Mouse (Mus musculus) forebrain, embryonic 16.5 days (tissue): ENCODE results near the gene 9430097D07Rik. TPM values are rescaled to one million over a fixed set of nuclear protein-coding genes. Genes with fewer than 3 reads are reported as not detected.

ENCODE experiments used
- ATAC-seq: fragments of 200-750 bp; cut with Nextera tagmentation; 2 replicates; pipeline ENCODE4 v1.8.0; 2017; ENCODE audit warnings: mild to moderate bottlenecking, moderate library complexity
- H3K27ac ChIP-seq: fragments of 300-500 bp; sonication (generic); 2 replicates; pipeline ENCODE4 v1.5.1; 2014; ENCODE audit warnings: low read length, control low read depth
- H3K27me3 ChIP-seq: fragments of 300-500 bp; sonication (generic); replicated peaks from 2 replicates; pipeline ENCODE4 v1.6.1; 2014; ENCODE audit warnings: low read length; ENCODE audit not compliant: control insufficient read depth, insufficient read depth
- H3K36me3 ChIP-seq: fragments of 300-500 bp; sonication (generic); 2 replicates; pipeline ENCODE4 v1.6.1; 2014; ENCODE audit not compliant: control insufficient read depth, insufficient read depth
- H3K4me1 ChIP-seq: fragments of 300-500 bp; sonication (generic); replicated peaks from 2 replicates; pipeline ENCODE4 v1.6.1; 2014; ENCODE audit warnings: low read length; ENCODE audit not compliant: control insufficient read depth, insufficient read depth
- H3K4me2 ChIP-seq: fragments of 300-500 bp; sonication (generic); 2 replicates; pipeline ENCODE4 v1.6.1; 2014; ENCODE audit warnings: mild to moderate bottlenecking, low read length, control low read depth
- H3K4me3 ChIP-seq: fragments of 300-500 bp; sonication (generic); replicated peaks from 2 replicates; pipeline ENCODE4 v1.5.1; 2014; ENCODE audit warnings: mild to moderate bottlenecking, low read length, control low read depth
- H3K9ac ChIP-seq: fragments of 300-500 bp; sonication (generic); replicated peaks from 2 replicates; pipeline ENCODE4 v1.6.1; 2014; ENCODE audit warnings: low read depth, low read length, control low read depth
- H3K9me3 ChIP-seq: fragments of 300-500 bp; sonication (generic); 2 replicates; pipeline ENCODE4 v1.6.1; 2016; ENCODE audit warnings: low read length; ENCODE audit not compliant: control insufficient read depth
- WGBS: fragments of 180-500 bp; shearing (Covaris S2); extraction: QIAGEN DNeasy Blood & Tissue Kit; methylation state at CpG from one replicate; pipeline ENCODE4 v1.1.7; 2014; 5-methylcytosine and 5-hydroxymethylcytosine counted together
- polyA plus RNA-seq: library from polyadenylated mRNA; unstranded; fragments of >200 nt; fragmentation: Nextera tagmentation; extraction: Ambion mirVana; gene quantifications from 2 replicates; pipeline ENCODE4 v1.2.1, GENCODE M21; 2015

9430097D07Rik gene
- polyA plus RNA-seq, 1 experiment from 2014 or later, result 0.42 TPM

DNA sequence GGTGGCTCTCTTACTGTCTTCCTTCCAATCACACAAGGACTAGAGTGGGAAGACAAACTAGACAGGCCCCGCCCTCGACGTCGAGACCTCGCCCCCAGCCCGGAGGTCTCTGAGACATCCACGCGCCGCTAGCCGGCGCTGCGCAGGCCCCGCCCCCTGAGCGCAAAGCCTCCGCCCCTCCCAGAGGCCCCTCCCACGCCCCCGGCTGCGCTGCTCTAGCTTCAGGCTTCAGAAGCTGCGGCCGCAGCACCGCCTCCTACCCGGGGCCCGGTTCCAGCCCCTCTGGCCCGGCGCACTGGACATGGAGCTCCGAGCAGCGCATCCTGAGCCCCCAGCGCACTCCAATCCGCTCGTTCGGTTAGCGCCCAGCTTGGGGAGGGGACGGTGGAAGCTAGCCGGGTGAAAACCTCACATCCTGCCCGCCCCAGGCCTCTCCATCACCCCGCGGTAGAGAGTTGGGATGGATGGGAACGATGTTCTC is 11.4 kb upstream of the 9430097D07Rik start, which contains the start of gene St6galnac4:
St6galnac4 (plus strand) TSS at position 225 of the 481 bp plus-strand sequence.
- Histone ChIP-seq H3K4me3 (peak within 1 kb of the TSS; percentile 62), H3K36me3 (no peaks in the 10 kb centered on the region), H3K27ac (no peak within 1 kb of the TSS; the same call in 1 of the 2 replicates), H3K9me3 (no peaks in the 10 kb centered on the region), H3K4me1 (peaks cover 32% of the 10 kb centered on the region), H3K9ac (peak within 1 kb of the TSS; percentile 77), H3K27me3 (no peaks in the 10 kb centered on the region), H3K4me2 (peak within 1 kb of the TSS; percentile 68)
- under 1% methylated on average over 38 of the region's 38 CpGs for WGBS
- peak; percentile 88 for ATAC-seq

DNA sequence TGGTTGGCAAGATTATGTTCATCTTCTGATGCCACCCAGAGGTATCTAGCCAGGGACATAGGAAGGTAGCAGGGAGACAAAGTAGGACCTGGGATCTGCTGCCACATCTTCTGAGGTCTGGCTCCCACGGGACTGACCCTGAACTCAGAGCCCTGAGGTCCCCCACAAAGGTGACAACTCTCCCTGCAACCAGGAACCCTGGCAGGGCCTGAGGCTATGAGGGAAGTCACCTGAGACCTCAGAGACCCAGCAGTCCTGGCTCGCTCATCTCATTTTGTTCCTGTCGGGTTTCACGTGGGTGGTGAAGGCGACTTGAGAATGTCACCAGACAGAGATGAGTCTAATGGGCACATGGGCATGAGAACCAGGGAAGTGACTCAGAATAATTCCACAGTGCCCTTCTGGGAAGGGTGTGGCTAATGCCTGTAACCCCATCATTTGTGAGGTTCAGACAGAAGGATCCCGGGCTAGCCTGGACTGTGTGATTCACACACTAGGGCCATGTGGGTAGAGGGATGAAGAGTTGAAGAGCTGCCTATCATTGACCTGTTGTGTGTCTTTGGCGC is 9.7 kb upstream of the 9430097D07Rik start:
- 91% methylated on average over 7 of the region's 7 CpGs for WGBS
- H3K4me1 ChIP-seq, result peaks cover 32% of the 10 kb centered on the region
- no peak overlapping the region for H3K27ac ChIP-seq
- H3K9me3 ChIP-seq, result no peaks in the 10 kb centered on the region
- ATAC-seq, result no peak
- H3K4me2 ChIP-seq, result no peak overlapping the region
- H3K9ac ChIP-seq, result no peak overlapping the region
- H3K27me3 ChIP-seq, result no peaks in the 10 kb centered on the region
- no peaks in the 10 kb centered on the region for H3K36me3 ChIP-seq
- H3K4me3 ChIP-seq, result no peak overlapping the region

- H3K27ac ChIP-seq, result no peak overlapping the region
- 13% methylated on average over 37 of the region's 37 CpGs for WGBS
- peak overlapping the region; percentile 47 for H3K9ac ChIP-seq
- no peaks in the 10 kb centered on the region for H3K9me3 ChIP-seq
- H3K27me3 ChIP-seq, result 0 out of 2 replicates have a peak, but pooled peaks cover 8% of the 10 kb centered on the region
- peaks cover 21% of the 10 kb centered on the region for H3K4me1 ChIP-seq
- H3K36me3 ChIP-seq, result no peaks in the 10 kb centered on the region
- ATAC-seq, result peak; percentile 64
- H3K4me3 ChIP-seq, result peak overlapping the region; percentile 37
- H3K4me2 ChIP-seq, result peak overlapping the region; percentile 58
Observed at GRCm38 (mm10) chr2:32582830-32583799, 7.6 kb upstream of the 9430097D07Rik start.

DNA sequence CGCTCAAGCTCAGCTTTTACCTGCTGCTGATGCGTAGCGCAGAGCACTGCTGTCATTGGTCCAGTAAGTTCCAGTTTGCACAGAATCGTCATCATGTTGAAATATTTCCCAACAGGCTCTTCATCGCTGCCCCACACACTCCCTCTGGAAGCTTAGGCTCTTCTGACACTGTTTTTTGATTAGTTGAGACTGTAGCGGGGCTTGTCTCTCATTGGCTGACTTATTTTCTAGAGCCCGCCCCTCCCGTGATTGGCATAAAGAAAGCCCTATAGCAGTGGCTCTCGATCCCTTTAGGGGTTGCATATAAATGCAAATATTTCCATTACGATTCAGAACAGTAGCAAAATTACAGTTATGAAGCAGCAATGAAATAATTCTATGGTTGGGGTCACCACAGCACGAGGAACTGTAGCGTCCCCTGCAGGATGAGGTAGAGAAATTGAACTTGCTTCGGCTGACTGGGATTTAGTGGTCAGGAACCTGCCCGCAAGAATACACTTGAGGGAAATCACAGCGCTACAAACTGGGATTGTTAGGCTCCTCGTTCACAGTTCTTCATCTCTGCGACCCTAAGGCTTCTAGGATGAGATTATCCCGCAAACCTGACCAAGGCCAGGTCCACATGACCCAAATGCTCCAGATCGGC is 6.1 kb upstream of the 9430097D07Rik start:
- Histone ChIP-seq H3K27me3 (peaks cover 8% of the 10 kb centered on the region; the same call in 1 of the 2 replicates), H3K9ac (no peak overlapping the region), H3K9me3 (no peaks in the 10 kb centered on the region), H3K36me3 (no peaks in the 10 kb centered on the region), H3K27ac (no peak overlapping the region), H3K4me3 (peak overlapping the region; percentile 18; the same call in 1 of the 2 replicates), H3K4me2 (peak overlapping the region; percentile 9; the same call in 1 of the 2 replicates), H3K4me1 (peaks cover 7% of the 10 kb centered on the region)
- WGBS, result 37% methylated on average over 19 of the region's 19 CpGs
- peak; percentile 81 for ATAC-seq

- H3K4me3 ChIP-seq, result no peak overlapping the region
- peaks cover 11% of the 10 kb centered on the region for H3K4me1 ChIP-seq
- no peak overlapping the region for H3K27ac ChIP-seq
- H3K36me3 ChIP-seq, result no peaks in the 10 kb centered on the region
- H3K9me3 ChIP-seq, result no peaks in the 10 kb centered on the region
- peaks cover 8% of the 10 kb centered on the region; the same call in 1 of the 2 replicates for H3K27me3 ChIP-seq
- H3K9ac ChIP-seq, result no peak overlapping the region
- no peak overlapping the region for H3K4me2 ChIP-seq
- ATAC-seq, result no peak
- WGBS, result 42% methylated on average over 25 of the region's 30 CpGs
Observed at GRCm38 (mm10) chr2:32578146-32579046, 2.9 kb upstream of the 9430097D07Rik start.

DNA sequence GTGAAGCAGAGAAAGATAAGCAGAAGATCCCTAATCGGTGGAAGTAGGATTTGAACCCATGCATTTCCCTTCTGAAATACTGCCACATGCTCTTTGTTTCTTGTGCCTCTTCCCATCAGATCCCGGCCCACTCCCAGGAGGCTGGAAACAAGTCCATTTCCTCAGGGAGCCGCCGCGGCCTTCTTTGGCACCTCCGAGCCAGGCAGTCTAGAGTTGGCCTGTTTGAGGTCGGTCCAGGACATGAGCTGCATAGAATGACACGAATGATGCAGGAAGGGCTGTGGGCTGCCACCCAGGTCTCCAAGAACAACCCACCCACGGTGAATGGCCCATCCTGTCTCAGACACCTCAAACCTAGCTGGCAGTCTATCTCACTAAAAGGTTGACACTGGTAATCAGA is 1.0 kb upstream of the 9430097D07Rik start:
- Histone ChIP-seq H3K27me3 (peaks cover 8% of the 10 kb centered on the region; the same call in 1 of the 2 replicates), H3K4me1 (peaks cover 14% of the 10 kb centered on the region), H3K4me2 (no peak overlapping the region), H3K36me3 (no peaks in the 10 kb centered on the region), H3K9ac (no peak overlapping the region), H3K9me3 (no peaks in the 10 kb centered on the region), H3K27ac (no peak overlapping the region), H3K4me3 (no peak overlapping the region)
- 87% methylated on average over 9 of the region's 9 CpGs for WGBS
- ATAC-seq, result no peak

- Histone ChIP-seq H3K27ac (no peak overlapping the region), H3K4me1 (peaks cover 19% of the 10 kb centered on the region), H3K9me3 (no peaks in the 10 kb centered on the region), H3K4me2 (peak overlapping the region; percentile 99), H3K4me3 (peak overlapping the region; percentile 59), H3K36me3 (no peaks in the 10 kb centered on the region), H3K27me3 (peaks cover 8% of the 10 kb centered on the region; the same call in 1 of the 2 replicates), H3K9ac (peak overlapping the region; percentile 63)
- ATAC-seq, result peak; percentile 34; the same call in 1 of the 2 replicates
- WGBS, result under 1% methylated on average over 26 of the region's 26 CpGs
Observed at GRCm38 (mm10) chr2:32574901-32575585, 441 bp downstream of the 9430097D07Rik start.

DNA sequence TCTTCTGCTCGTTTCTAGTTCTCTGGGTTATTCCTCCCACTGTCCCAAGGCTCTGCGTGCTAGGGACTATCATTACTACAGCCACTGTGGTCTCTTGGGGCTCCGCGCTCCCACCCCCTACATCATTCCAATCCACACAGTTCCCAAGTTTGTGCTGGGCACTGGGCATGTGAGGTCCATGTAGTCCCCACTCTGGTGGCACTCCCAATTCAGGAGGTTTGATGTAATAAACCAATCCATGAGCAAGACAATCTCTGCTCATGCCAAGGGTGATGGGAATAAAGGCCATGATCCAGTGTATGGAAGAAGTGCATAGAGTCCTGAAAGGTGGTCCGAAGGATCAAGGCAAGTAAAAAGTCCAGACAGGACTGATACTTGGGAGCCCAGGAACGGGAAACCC is 987 bp downstream of the 9430097D07Rik start, which contains the start of gene Pip5kl1:
Pip5kl1 (plus strand) TSS at position 301 of the 400 bp plus-strand sequence.
- Histone ChIP-seq H3K27me3 (peaks cover 5% of the 10 kb centered on the region; the same call in 1 of the 2 replicates), H3K9ac (peak within 1 kb of the TSS; percentile 63), H3K36me3 (no peaks in the 10 kb centered on the region), H3K4me3 (peak within 1 kb of the TSS; percentile 59), H3K9me3 (no peaks in the 10 kb centered on the region), H3K4me1 (peaks cover 19% of the 10 kb centered on the region), H3K4me2 (peak within 1 kb of the TSS; percentile 99), H3K27ac (no peak within 1 kb of the TSS)
- ATAC-seq, result no peak
- 81% methylated on average over 6 of the region's 6 CpGs for WGBS
